Mouse (Mus musculus) cerebellum, adult 2 months (tissue): ENCODE results near the gene Trappc2l.

Source experiments
- CTCF ChIP-seq: fragments of 200-500 bp; IDR thresholded peaks from 2 replicates; pipeline ENCODE4 v1.5.1; 2011; ENCODE audit warnings: low read depth, mild to moderate bottlenecking, control low read depth, low read length, moderate library complexity, borderline replicate concordance; ENCODE audit not compliant: insufficient read depth
- POLR2A ChIP-seq: fragments of 200-500 bp; IDR thresholded peaks from 2 replicates; pipeline ENCODE4 v1.6.1; 2011; ENCODE audit warnings: low read length, control low read depth, borderline replicate concordance; ENCODE audit not compliant: insufficient read depth

GRCm38 (mm10) chr8:122606810-122607209 lies 4.6 kb upstream of the Trappc2l start:
- TF ChIP-seq CTCF (no peak), POLR2A (no peak)
